Mouse (Mus musculus) intestine, postnatal 0 days (tissue): ENCODE data around the gene I830077J02Rik. TPM values are rescaled to one million over a fixed set of nuclear protein-coding genes. Genes with fewer than 3 reads are reported as not detected.
A peak's percentile ranks its signal among the peaks of the same experiment; 100 is the strongest.

Source experiments
- ATAC-seq: fragments of 200-750 bp; cut with Nextera tagmentation; 2 replicates; pipeline ENCODE4 v1.8.0; 2017; ENCODE audit warnings: mild to moderate bottlenecking, moderate TSS enrichment, moderate library complexity
- H3K27ac ChIP-seq: fragments of 300-500 bp; sonication (generic); 2 replicates; pipeline ENCODE4 v1.5.1; 2014; ENCODE audit warnings: mild to moderate bottlenecking, low read depth, low read length, moderate library complexity
- H3K27me3 ChIP-seq: fragments of 300-500 bp; sonication (generic); replicated peaks from 2 replicates; pipeline ENCODE4 v1.6.1; 2014; ENCODE audit warnings: low read length, mixed read lengths; ENCODE audit not compliant: control insufficient read depth, insufficient read depth
- H3K36me3 ChIP-seq: fragments of 300-500 bp; sonication (generic); 2 replicates; pipeline ENCODE4 v1.6.1; 2014; ENCODE audit warnings: mild to moderate bottlenecking, moderate library complexity; ENCODE audit not compliant: control insufficient read depth, insufficient read depth
- H3K4me1 ChIP-seq: fragments of 300-500 bp; sonication (generic); replicated peaks from 2 replicates; pipeline ENCODE4 v1.6.1; 2014; ENCODE audit warnings: antibody characterized with exemption, low read length, mixed read lengths; ENCODE audit not compliant: control insufficient read depth, insufficient read depth
- H3K4me2 ChIP-seq: fragments of 300-500 bp; sonication (generic); replicated peaks from 2 replicates; pipeline ENCODE4 v1.6.1; 2014; ENCODE audit warnings: low read depth, mild to moderate bottlenecking, moderate library complexity
- H3K4me3 ChIP-seq: fragments of 300-500 bp; sonication (generic); 2 replicates; pipeline ENCODE4 v1.5.1; 2014; ENCODE audit warnings: low read depth, low read length
- H3K9ac ChIP-seq: fragments of 300-500 bp; sonication (generic); 2 replicates; pipeline ENCODE4 v1.6.1; 2014; ENCODE audit warnings: mild to moderate bottlenecking, low read depth, low read length
- H3K9me3 ChIP-seq: fragments of 300-500 bp; sonication (generic); 2 replicates; pipeline ENCODE4 v1.6.1; 2016; ENCODE audit warnings: mixed run types; ENCODE audit not compliant: control insufficient read depth
- CTCF ChIP-seq: sonication (generic); IDR thresholded peaks from 2 replicates; pipeline ENCODE4 v1.5.1; 2016; ENCODE audit warnings: low read depth, mild to moderate bottlenecking, control low read depth, antibody characterized with exemption, moderate library complexity
- WGBS: fragments of 180-500 bp; shearing (Covaris S2); extraction: QIAGEN DNeasy Blood & Tissue Kit; methylation state at CpG from one replicate; pipeline ENCODE4 v1.1.7; 2014; 5-methylcytosine and 5-hydroxymethylcytosine counted together
- polyA plus RNA-seq: library from polyadenylated mRNA; unstranded; fragments of >200 nt; fragmentation: Nextera tagmentation; extraction: Ambion mirVana; gene quantifications from 2 replicates; pipeline ENCODE4 v1.2.1, GENCODE M21; 2015

Gene I830077J02Rik
- polyA plus RNA-seq, 1 experiment from 2014 or later: 0.89 TPM

DNA sequence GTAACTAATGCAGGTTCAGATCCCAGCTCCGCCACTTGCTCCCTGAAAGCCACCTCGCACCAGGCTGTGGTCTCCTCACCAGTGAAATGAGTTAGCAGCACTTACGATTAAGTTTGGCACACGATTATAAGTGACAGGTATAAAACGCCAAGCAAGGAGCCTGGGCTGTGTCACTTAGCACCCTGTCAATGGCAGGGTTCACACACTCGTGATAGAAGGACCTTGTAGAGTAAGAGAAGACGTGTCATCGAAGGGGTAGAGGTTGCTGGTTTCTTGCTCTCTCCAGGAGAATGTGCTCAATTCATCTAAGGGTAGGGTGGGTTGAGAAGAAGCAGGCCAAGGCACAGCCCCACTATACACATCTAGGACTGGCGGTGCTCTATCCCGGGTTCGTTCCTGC lies 33.6 kb downstream of the I830077J02Rik start:
- Histone ChIP-seq H3K9me3 (no peaks in the 10 kb centered on the region), H3K27ac (no peak overlapping the region), H3K27me3 (no peaks in the 10 kb centered on the region), H3K36me3 (no peaks in the 10 kb centered on the region), H3K4me3 (no peak overlapping the region), H3K4me2 (no peak overlapping the region), H3K4me1 (peaks cover 5% of the 10 kb centered on the region; the same call in 1 of the 2 replicates), H3K9ac (no peak overlapping the region)
- WGBS: 91% methylated on average over 11 of the region's 11 CpGs
- TF ChIP-seq CTCF: no peak
- no peak for ATAC-seq

DNA sequence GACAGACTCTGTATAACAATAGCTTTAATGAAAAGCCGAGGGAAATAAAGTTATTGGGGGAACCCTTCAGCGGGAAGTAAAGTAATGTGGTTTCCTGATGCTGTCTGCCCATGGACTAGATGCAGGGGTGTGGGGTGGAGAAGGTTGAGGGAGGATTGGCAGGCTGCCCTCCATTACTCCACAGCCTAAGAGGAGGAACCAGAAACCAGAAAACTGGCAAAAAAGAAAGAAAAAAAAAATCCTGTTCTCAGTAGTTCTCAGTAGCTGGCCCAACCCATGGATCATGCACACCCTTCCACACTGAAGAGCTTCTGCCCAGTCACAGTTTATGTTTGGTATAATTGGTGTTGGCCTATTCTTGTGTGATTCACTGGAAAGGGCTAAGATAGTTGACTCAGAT lies 34.1 kb downstream of the I830077J02Rik start:
- Histone ChIP-seq H3K4me1 (peaks cover 5% of the 10 kb centered on the region; the same call in 1 of the 2 replicates), H3K9ac (no peak overlapping the region), H3K4me2 (no peak overlapping the region), H3K4me3 (no peak overlapping the region), H3K36me3 (no peaks in the 10 kb centered on the region), H3K9me3 (no peaks in the 10 kb centered on the region), H3K27ac (no peak overlapping the region), H3K27me3 (no peaks in the 10 kb centered on the region)
- no peak for ATAC-seq
- WGBS: 72% methylated on average over 2 of the region's 2 CpGs
- no peak for TF ChIP-seq CTCF

DNA sequence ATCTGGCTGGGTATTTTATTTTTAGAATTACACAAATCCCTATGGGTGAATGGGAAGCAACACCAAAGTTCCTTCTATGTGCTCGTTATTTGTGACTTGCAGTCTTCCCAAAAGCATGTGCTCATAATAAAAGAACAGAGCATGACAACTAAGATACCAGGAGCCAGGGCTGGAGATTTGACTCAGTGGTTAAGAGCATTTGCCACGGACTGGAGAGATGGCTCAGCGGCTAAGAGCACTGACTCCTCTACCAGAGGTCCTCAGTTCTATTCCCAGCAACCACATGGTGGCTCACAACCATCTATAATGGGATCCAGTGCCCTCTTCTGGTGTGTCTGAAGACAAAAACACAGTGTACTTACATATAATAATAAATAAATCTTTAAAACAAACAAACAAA lies 35.7 kb downstream of the I830077J02Rik start:
- Histone ChIP-seq H3K4me2 (no peak overlapping the region), H3K4me3 (no peak overlapping the region), H3K9ac (no peak overlapping the region), H3K27me3 (no peaks in the 10 kb centered on the region), H3K36me3 (no peaks in the 10 kb centered on the region), H3K4me1 (peaks cover 9% of the 10 kb centered on the region; the same call in 1 of the 2 replicates), H3K27ac (no peak overlapping the region), H3K9me3 (no peaks in the 10 kb centered on the region)
- WGBS: 85% methylated on average over 3 of the region's 3 CpGs
- no peak for ATAC-seq
- TF ChIP-seq CTCF: no peak

DNA sequence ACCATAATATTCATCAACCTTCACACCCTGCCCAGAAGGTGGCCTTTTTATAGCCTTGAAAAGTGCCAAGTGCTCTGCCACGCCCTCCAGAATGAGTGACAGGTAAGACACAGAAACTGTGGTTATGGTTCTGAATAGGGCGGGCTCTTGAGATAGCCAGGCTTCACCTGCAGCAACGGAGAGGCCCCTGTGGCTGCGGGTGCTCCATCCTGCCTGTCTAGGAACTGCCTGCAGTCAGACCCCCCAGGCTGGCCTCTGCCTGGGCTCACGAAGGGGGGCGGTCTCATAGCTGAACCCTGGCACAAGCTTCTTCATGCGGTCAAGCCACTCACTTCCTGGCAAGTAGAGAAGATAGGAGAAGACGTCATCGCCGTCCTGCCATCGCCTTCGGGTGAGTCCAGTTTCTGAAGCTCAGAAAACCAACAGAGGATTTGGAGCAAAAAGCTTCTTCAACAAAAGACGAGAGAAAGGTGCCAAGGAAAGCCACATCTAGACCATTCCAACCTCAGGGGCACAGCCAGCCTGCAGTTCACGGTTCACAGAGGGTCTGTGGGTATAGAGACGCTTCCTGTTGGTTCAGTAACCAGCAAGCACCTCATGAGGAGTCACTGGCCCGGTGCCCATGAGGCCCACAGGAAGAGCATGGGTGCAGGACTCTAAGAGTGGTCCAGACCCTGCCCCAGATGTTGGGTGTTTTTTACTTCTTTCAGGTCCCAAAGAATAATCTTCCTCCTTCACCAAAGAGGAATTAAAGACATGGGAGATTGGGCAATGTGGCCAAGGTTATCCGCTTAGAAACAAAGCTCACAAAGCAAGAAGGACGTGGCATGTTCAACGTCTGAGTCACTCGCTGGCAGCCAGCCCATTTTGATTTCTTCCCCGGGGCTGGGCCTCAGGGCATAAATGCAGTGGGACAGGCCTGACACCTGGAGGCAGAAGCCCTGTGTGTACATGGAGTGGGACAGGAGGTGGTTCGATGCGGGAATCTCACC lies 37.6 kb downstream of the I830077J02Rik start:
- Histone ChIP-seq H3K9me3 (no peaks in the 10 kb centered on the region), H3K27me3 (no peaks in the 10 kb centered on the region), H3K9ac (0 out of 2 replicates have a peak overlapping the region, but pooled peaks have one; percentile 46), H3K4me2 (peak overlapping the region; percentile 49), H3K36me3 (no peaks in the 10 kb centered on the region), H3K27ac (peak overlapping the region; percentile 96), H3K4me1 (peaks cover 9% of the 10 kb centered on the region; the same call in 1 of the 2 replicates), H3K4me3 (no peak overlapping the region; the same call in 1 of the 2 replicates)
- 37% methylated on average over 23 of the region's 23 CpGs for WGBS
- TF ChIP-seq CTCF: peak; percentile 100
- ATAC-seq: peak; percentile 92

GRCm38 (mm10) chr3:105893941-105894391 lies 38.5 kb downstream of the I830077J02Rik start:
- no peak overlapping the region for H3K4me3 ChIP-seq
- WGBS: 25% methylated on average over 6 of the region's 6 CpGs

More at GRCm38 (mm10) chr3:105893941-105894391, 38.5 kb downstream of the I830077J02Rik start:
- no peak overlapping the region for H3K9ac ChIP-seq
- H3K4me2 ChIP-seq: peak overlapping the region; percentile 49
- ATAC-seq: peak; percentile 16
- H3K36me3 ChIP-seq: no peaks in the 10 kb centered on the region
- H3K4me1 ChIP-seq: peaks cover 9% of the 10 kb centered on the region; the same call in 1 of the 2 replicates
- no peaks in the 10 kb centered on the region for H3K9me3 ChIP-seq
- no peaks in the 10 kb centered on the region for H3K27me3 ChIP-seq
- H3K27ac ChIP-seq: peak overlapping the region; percentile 96
- no peak for TF ChIP-seq CTCF
